Mouse (Mus musculus): ENCODE data around the gene Rfx2.

The Rfx2 gene

DNA sequence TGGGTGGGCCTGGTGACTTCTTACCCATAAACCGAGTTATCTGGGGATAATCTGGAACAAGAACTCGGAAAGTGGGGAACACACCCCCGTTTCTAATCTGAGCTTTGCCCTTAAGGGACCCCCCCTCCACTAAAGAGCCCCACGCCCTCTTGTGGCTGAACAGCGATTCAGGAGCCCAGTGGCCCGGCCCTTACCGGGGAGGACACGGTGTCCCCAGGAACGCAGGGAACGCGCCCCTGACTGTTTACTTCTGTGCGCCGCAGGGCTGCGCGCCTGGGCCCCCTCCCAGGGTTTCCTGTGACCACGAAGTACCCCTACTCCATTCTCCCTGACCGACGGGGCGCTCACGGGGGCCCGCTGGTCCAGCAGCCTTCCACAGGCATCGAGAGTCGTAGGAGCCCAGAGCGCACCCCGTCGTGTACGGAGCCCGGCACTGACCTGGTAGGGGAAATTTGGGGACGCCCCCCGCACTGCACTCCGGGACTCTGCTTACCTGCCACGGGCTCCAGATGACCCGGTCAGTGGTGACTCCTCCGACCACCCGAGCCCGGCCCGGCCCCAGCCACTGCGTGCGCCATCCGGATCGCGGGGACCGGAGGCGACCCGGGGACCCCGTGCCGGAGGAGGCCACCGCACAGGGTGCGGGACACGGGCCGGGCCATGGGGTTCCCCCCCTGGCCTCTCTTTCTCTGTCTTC, 74.0 kb downstream of the Rfx2 start:
- DNase-seq (ENCODE audit: low read depth in 1 of 2, low spot score in 2 of 2) = no peak

DNA sequence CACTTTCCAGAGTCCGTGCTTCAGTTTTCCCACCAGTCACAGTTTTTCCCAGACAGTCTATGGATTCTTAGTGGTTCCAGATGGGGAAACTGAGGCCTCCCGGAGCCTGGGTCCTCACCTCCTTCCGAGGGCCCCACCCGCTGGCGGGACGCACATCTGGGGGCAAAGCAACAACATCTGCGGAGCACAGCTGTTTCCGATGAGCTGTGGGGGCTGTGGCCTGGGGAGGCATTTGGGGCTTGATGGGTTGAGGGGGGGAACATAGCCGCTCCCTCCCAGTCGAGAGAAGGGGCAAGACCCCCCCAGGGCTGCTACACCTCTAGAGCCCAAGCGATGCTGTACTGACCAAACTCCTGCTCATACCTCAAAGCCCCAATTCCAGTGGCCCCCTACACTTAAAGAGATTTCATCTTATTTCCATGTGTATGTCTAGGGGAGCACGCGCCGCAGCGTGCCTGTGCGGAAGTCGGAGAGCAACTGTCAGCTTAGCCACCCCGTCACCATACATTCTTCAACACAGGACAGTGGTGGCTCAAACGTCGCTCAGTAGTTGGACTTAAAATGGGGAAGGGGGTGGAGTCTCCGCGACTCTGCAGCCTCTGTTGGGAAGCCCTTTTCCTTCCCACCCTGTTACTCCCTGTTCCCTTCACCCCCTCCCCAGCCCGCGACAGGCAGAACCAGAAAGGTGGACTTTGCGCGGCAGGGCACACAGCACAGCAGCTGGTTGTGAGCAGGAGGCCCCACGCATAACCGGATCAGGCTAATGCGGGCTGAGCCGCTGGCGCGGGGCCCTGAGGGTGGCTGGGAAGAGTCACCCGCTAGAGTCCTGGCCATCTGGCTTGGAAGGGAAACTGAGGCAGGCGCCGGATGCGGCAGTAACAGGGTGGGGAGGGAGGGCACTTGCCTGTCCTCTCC, 76.3 kb downstream of the Rfx2 start:
- no peak for DNase-seq (ENCODE audit: low read depth in 1 of 2, low spot score in 2 of 2)

DNA sequence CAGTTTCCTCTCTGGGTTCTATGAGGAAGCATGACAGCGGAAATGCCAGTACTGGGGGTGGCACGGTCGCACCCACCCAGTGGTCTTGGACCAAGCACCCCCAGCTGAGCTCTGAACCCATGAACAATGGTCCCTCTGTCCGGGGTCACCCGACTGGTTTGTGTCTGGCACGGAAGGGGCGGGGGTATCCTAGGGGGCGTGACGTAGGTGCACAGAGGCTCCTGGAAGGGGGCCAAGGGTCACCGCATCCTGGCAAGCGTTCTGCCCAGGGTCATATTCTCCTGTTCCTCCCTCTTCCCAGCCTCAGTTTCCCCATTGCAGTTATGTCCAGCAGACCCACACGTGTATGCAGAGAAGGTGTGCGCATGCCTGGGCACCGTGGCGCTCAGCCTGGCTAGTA, 77.4 kb downstream of the Rfx2 start:
- no peak for DNase-seq (ENCODE audit: low read depth in 1 of 2, low spot score in 2 of 2)

DNA sequence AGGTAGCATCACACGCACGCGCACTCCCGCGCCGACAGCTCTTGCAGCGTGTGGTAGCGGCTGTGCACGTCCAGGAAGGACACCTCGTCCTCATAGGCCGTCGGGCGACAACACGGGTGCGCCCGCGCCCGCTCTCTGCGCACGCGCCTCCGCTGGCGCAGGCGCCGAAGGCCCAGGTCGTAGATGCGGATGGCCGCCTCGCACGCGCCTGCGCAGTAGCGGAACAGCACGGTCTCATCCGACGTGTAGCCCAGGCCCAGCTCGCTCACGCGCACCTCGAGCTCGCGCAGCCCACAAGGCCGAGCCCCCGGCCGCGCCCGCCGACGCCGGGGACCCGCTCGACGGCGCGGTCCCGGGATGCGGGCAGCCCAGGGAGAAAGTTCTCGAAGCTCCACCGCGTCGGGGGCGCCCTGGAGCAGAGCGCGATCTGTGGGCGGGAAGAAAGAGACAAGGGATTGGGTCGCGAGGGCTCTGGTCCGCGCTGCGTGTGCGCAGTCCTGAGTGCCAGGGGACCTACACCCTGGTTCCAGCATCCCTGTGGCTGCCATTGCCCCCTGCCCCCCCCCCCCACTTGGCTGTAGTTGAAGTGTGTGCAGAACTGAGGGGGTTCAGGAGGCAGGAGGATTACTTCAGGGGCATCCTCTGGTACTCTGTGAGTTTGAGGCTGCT, 79.3 kb downstream of the Rfx2 start:
- DNase-seq (ENCODE audit: low read depth in 1 of 2, low spot score in 2 of 2) = no peak

DNA sequence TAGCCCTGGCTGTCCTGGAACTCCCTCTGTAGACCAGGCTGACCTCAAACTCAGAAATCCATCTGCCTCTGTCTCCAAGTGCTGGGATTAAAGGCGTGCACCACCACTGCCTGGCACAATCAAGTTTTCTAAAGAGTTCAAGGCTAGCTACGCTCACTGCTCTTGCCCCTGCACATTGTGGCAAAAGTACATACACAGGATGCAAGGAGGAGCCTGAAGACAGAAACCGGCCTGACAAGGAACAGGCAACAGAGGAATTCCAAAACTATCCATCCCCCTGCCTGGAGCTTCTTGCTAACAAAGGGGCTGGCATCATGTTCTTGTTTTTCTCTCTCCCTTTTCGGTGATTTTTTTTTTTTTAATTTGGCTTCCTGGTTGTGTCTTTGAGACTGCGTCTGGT, 86.6 kb downstream of the Rfx2 start:
- DNase-seq (ENCODE audit: low read depth in 1 of 2, low spot score in 2 of 2) = no peak

DNA sequence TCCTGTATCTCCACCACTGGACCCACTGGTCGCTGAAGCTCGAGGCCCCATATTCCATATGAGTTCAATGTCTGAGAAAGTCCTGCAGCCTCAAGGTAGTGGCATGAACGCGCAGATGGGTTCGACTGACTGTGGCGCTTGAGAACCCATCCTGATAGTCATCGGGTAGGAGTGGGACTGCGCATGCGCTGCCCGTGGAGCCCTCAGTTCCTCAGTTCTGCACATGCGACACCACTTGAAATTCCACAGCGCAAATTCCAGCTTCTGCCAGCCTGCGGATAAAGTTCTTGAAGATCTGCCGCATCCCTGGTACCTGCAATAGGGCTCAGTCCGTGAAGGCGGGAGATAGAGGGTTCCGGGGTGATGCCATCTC, 90.0 kb downstream of the Rfx2 start:
- DNase-seq (ENCODE audit: low read depth in 1 of 2, low spot score in 2 of 2) = no peak

DNA sequence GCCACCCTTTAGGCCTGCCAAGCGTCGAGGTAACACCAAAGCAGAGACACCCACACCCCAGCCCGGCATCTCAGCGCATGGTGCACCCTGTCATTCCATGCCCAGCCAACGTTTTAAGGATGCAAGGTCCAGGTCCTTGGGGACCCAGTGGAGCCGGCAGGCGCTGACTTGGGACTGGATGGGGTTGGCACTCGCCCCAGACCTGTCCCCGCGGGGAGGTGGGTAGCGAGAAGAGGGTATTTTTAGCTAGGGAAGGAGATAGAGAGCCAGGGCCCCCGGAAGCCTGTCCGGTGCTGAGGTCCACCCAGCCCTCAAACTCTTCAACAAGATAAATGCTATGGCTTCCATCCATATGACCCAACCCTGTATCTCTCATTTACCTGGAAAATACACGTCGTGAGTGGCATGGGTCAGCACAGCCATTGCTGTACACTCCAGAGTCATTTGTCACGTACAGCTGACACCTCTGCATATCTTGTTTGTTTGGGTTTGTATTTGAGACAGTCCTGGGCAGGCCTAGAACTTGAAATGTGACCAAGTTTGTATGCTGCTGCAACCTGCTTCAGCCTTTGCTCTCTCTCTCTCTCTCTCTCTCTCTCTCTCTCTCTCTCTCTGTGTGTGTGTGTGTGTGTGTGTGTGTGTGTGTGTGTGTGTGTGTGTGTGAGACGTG, 90.6 kb downstream of the Rfx2 start:
- DNase-seq (ENCODE audit: low read depth in 1 of 2, low spot score in 2 of 2) = no peak

DNA sequence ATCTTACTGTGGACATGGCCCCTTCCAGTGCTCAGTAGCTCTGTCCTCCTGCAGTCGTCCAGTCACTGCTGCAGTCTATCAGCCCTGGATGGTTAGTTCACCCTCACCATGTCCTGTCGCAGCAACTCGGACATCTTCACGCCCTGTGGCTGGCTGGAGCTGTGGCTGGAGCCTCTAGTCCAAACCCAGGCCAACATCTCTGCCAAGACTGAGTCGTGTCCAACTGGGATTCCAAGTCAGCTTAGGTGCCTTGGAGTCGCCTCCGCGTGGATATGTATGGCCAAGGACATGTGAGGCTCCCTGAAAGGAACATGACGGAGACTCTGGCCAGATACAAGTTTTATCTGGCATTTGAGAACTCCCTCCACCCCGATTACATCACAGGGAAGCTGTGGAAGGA, 92.6 kb downstream of the Rfx2 start:
- DNase-seq (ENCODE audit: low read depth in 1 of 2, low spot score in 2 of 2) = no peak

DNA sequence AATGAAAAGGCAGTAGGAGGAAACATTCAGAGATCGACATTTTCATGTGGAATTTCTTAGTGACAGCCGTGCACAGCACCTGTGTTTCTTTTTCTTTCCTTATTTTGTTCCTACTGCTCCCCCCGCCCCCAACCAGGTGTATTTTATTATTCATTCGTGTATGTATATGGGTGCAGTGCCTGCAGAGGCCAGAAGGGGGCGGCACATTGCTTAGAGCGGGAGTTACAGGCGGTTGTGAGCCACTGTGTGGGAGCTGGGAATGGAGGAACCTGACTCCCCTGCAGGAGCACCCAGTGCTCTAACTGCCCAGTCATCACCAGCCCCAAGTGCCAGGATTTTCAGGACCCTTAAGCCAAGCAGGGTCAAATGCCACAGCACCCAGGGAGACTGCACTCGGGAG, 94.3 kb downstream of the Rfx2 start:
- no peak for DNase-seq (ENCODE audit: low read depth in 1 of 2, low spot score in 2 of 2)

DNA sequence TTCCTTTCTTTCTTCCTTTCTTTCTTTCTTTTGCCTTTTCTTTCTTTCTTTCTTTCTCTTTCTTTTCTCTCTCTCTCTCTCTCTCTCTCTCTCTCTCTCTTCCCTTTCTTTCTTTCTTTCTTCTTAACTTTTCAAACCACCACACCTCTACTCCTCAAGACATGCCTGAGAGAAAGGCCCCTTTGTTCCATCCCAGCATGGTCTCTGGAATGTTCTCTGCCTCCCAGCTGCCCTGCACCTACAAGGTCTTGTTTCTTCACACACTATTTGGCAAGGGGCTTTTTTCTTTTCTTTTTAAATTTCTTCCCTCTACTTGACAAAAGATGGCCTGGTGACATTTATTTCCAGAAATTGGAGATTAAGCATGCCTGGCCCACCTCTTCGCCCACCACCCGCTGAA, 101.2 kb downstream of the Rfx2 start:
- no peak for DNase-seq (ENCODE audit: low read depth in 1 of 2, low spot score in 2 of 2)

DNA sequence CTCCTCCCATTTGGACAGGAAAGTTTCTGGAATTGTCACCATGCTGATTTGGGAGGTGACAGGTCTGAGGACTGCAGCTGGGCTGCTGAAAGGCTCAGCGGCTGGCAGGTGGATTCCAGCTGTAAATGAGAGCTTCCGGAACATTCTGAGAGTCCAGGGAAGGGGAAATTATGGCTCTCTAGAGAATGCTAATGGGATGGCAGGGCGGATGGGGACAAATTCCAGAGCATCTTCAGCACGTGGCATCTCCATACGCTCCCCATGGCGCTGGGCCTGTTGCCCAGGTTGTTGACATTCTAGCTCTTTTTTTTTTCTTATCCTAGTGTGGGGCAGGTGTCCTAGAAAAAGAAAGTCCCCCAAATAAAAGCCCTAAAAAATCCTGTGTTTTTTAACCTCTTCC, 101.7 kb downstream of the Rfx2 start:
- no peak for DNase-seq (ENCODE audit: low read depth in 1 of 2, low spot score in 2 of 2)

DNA sequence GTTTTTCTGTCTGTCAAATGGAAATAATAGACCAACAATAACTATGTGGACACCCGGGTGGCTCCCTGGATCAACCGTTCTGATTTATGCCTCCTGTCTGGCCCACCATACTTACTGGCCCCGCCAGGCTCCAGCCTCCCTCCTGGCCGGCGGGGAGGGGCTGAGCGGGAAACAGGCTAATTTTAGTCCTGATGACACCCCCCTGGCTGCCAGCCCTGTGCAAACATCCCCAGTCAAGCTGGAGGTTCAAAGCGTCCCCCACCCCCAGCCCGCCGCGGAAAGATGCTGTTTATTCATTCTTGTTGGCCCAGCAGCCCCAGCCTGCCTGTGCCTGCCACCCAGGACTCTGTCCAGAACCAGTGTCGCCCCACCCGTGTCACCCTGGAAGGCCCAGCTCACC, 102.7 kb downstream of the Rfx2 start:
- no peak for DNase-seq (ENCODE audit: low read depth in 1 of 2, low spot score in 2 of 2)

DNA sequence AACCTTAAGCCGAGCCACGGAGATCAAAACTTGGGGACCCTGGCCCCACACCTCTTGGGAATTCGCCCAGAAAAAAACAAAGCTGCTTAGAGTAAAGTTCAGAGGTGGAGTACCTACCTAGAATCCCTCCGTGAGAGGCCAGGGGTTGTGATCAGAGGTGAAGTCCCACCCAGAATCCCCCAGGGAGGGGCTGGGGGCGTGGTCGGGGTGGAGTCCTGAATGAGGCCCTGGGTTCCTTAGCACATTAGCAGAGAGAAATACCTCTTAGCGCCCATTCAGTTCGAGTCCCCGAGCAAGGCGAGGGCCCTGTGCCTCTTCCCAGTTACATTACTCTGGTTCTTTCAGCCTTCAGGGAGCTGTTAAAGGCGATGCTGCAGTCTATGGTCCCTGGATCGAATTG, 103.2 kb downstream of the Rfx2 start:
- no peak for DNase-seq (ENCODE audit: low read depth in 1 of 2, low spot score in 2 of 2)

DNA sequence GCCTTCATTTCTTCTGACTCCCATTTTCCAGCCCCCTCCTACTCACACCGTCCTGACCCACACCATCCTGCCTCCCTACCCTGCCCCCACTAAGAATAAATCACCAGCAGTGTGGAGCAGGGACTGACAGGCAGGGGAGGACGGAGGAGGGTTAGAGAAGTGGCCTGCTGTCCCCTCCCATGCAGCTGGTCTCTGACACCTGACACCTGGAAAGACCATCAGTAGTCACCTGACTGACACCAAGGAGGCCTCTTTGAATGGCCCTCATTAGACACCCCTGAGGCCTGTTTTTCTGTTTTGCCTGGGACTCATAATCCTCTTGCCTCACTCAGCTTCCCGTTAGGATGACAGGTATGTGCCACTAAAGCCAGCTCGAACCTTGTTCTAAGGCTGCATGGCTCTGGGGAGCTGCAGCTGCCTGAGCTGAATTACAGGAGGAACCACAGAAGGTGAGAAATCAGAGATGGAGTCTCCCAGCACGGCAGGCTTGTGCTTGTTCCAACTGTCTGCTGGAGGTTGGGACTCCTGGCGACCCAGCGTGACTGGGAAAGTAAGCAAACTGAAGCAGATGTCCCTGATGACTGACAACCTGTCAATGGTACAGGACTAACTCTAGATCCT, 103.7 kb downstream of the Rfx2 start:
- no peak for DNase-seq (ENCODE audit: low read depth in 1 of 2, low spot score in 2 of 2)

Measured in monocyte, adult 2 months (primary cell).